Mouse (Mus musculus) G1E (cell line): ENCODE data around the gene Ubn1.

Experiments
- CTCF ChIP-seq: IDR thresholded peaks from 2 replicates; pipeline ENCODE4 v1.5.1; 2012; ENCODE audit warnings: low read depth, low read length, inconsistent platforms, mixed read lengths
- GATA1 ChIP-seq: IDR thresholded peaks from 2 replicates; pipeline ENCODE4 v1.6.1; 2012; ENCODE audit warnings: borderline replicate concordance, low read length, inconsistent platforms, mixed read lengths
- POLR2AphosphoS5 ChIP-seq: IDR thresholded peaks from 2 replicates; pipeline ENCODE4 v1.6.1; 2012; ENCODE audit warnings: low read depth, low read length, inconsistent platforms; ENCODE audit not compliant: insufficient replicate concordance
- TAL1 ChIP-seq: conservative IDR thresholded peaks from 2 replicates; pipeline ENCODE4 v1.6.1; 2012; ENCODE audit warnings: low read depth, low read length, inconsistent platforms, mixed read lengths

DNA sequence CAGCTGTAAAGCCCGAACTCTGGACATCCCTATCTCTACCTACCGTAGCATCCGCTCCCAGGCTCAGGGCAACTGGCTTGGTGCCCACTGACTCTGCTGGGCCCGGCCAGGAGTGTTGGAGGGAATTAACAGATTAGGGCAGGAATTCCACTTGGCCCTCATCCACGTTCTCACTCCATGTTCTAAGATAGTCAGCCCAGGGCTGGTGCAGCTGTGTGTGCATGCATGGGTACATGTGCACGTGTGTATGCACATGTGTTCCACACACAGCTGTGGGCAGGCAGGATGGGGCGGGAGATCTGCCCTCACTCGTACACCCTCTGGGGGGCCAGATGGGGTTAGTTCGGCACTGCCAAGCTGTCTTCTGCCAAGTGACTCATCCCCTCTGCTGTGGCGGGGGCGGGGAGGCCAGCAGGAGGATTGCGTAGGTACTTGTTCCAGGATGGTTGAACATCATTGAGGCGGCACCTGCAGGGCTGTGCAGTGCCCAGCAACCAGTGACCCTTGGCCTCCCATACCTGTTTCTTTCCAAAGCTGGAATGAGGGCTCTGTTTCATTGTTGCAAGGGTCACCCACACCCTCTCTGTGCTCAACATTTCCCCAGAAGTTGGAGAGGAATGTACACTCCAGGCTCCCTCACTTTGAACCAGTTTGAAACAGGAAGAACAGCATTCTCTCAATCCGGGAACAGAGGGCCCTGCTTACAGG lies 84.9 kb downstream of the Ubn1 start:
- TF ChIP-seq CTCF: no peak
- TF ChIP-seq GATA1: no peak
- TF ChIP-seq POLR2AphosphoS5: no peak
- no peak for TF ChIP-seq TAL1
